Mouse (Mus musculus) stomach, postnatal 0 days (tissue): ENCODE results near the gene Uevld. TPM values are rescaled to one million over a fixed set of nuclear protein-coding genes. Genes with fewer than 3 reads are reported as not detected.
"Not testable (repeated sequence)": the region's sequence is repeated elsewhere in the genome, so short reads cannot be mapped to it uniquely, and the experiment has no call there.

ENCODE experiments used
- ATAC-seq: fragments of 200-750 bp; cut with Nextera tagmentation; 2 replicates; pipeline ENCODE4 v1.8.0; 2017; ENCODE audit not compliant: low FRiP score, low TSS enrichment
- DNase-seq: peaks from one replicate; pipeline ENCODE4 v3.0.0-alpha.2; 2016; ENCODE audit warnings: low spot score
- H3K27ac ChIP-seq: fragments of 300-500 bp; sonication (generic); replicated peaks from 2 replicates; pipeline ENCODE4 v1.5.1; 2014; ENCODE audit warnings: mild to moderate bottlenecking, control low read depth
- H3K27me3 ChIP-seq: fragments of 300-500 bp; sonication (generic); 2 replicates; pipeline ENCODE4 v1.6.1; 2014; ENCODE audit warnings: low read length; ENCODE audit not compliant: control insufficient read depth, insufficient read depth
- H3K36me3 ChIP-seq: fragments of 300-500 bp; sonication (generic); 2 replicates; pipeline ENCODE4 v1.6.1; 2014; ENCODE audit warnings: low read length, mixed read lengths; ENCODE audit not compliant: control insufficient read depth, insufficient read depth
- H3K4me1 ChIP-seq: fragments of 300-500 bp; sonication (generic); replicated peaks from 2 replicates; pipeline ENCODE4 v1.6.1; 2014; ENCODE audit warnings: antibody characterized with exemption; ENCODE audit not compliant: control insufficient read depth, insufficient read depth
- H3K4me2 ChIP-seq: fragments of 300-500 bp; sonication (generic); replicated peaks from 2 replicates; pipeline ENCODE4 v1.6.1; 2014; ENCODE audit warnings: low read depth, mild to moderate bottlenecking, control low read depth, moderate library complexity
- H3K4me3 ChIP-seq: fragments of 300-500 bp; sonication (generic); 2 replicates; pipeline ENCODE4 v1.5.1; 2014; ENCODE audit warnings: low read depth, low read length, control low read depth
- H3K9ac ChIP-seq: fragments of 300-500 bp; sonication (generic); 2 replicates; pipeline ENCODE4 v1.6.1; 2014; ENCODE audit warnings: mild to moderate bottlenecking, low read length, control low read depth, mixed read lengths
- H3K9me3 ChIP-seq: fragments of 300-500 bp; sonication (generic); 2 replicates; pipeline ENCODE4 v1.6.1; 2016; ENCODE audit warnings: low read length; ENCODE audit not compliant: control insufficient read depth
- CTCF ChIP-seq: IDR thresholded peaks from 2 replicates; pipeline ENCODE4 v1.5.1; 2016; ENCODE audit warnings: antibody characterized with exemption, low read depth, mild to moderate bottlenecking, moderate library complexity
- EP300 ChIP-seq: optimal IDR thresholded peaks from 2 replicates; pipeline ENCODE3; 2016; ENCODE audit warnings: antibody characterized with exemption
- WGBS: fragments of 180-500 bp; shearing (Covaris S2); extraction: QIAGEN DNeasy Blood & Tissue Kit; methylation state at CpG from one replicate; pipeline ENCODE4 v1.1.7; 2014; 5-methylcytosine and 5-hydroxymethylcytosine counted together
- polyA plus RNA-seq: library from polyadenylated mRNA; unstranded; fragments of >200 nt; fragmentation: Nextera tagmentation; extraction: Ambion mirVana; gene quantifications from 2 replicates; pipeline ENCODE4 v1.2.1, GENCODE M21; 2015

The Uevld gene
- polyA plus RNA-seq, 1 experiment from 2014 or later: 6.5 TPM

GRCm38 (mm10) chr7:46911250-46911649 lies 47.1 kb downstream of the Uevld start:
- Histone ChIP-seq H3K4me2 (no peak overlapping the region), H3K9me3 (no peaks in the 10 kb centered on the region), H3K4me1 (no peaks in the 10 kb centered on the region), H3K36me3 (peaks cover 16% of the 10 kb centered on the region), H3K4me3 (no peak overlapping the region), H3K9ac (no peak overlapping the region), H3K27me3 (no peaks in the 10 kb centered on the region), H3K27ac (no peak overlapping the region)
- no peak for ATAC-seq
- TF ChIP-seq CTCF: no peak
- TF ChIP-seq EP300: no peak
- no peak for DNase-seq
- 91% methylated on average over 3 of the region's 3 CpGs for WGBS

- H3K27me3 ChIP-seq: no peaks in the 10 kb centered on the region
- ATAC-seq (no peak), DNase-seq (no peak)
- H3K4me1 ChIP-seq: no peaks in the 10 kb centered on the region
- H3K4me2 ChIP-seq: no peak overlapping the region
- H3K27ac ChIP-seq: no peak overlapping the region
- H3K36me3 ChIP-seq: peaks cover 22% of the 10 kb centered on the region
- no peak overlapping the region for H3K4me3 ChIP-seq
- no peak for TF ChIP-seq CTCF
- 77% methylated on average over 3 of the region's 3 CpGs for WGBS
- H3K9ac ChIP-seq: no peak overlapping the region
- H3K9me3 ChIP-seq: no peaks in the 10 kb centered on the region
Observed at GRCm38 (mm10) chr7:46899343-46899742, 59.0 kb downstream of the Uevld start.

GRCm38 (mm10) chr7:46895511-46895910 lies 62.8 kb downstream of the Uevld start:
- Histone ChIP-seq H3K4me1 (no peaks in the 10 kb centered on the region), H3K27me3 (no peaks in the 10 kb centered on the region), H3K9ac (no peak overlapping the region), H3K27ac (no peak overlapping the region), H3K36me3 (peaks cover 22% of the 10 kb centered on the region), H3K4me2 (no peak overlapping the region), H3K9me3 (no peaks in the 10 kb centered on the region), H3K4me3 (no peak overlapping the region)
- TF ChIP-seq CTCF (no peak), EP300 (no peak)
- DNase-seq (no peak), ATAC-seq (no peak)
- WGBS: 89% methylated on average over 3 of the region's 3 CpGs

GRCm38 (mm10) chr7:46883304-46883703 lies 75.0 kb downstream of the Uevld start:
- ATAC-seq (no peak), DNase-seq (no peak)
- H3K4me3 ChIP-seq: no peak overlapping the region
- H3K4me2 ChIP-seq: no peak overlapping the region
- no peaks in the 10 kb centered on the region for H3K27me3 ChIP-seq
- peaks cover 9% of the 10 kb centered on the region; the same call in 1 of the 2 replicates for H3K36me3 ChIP-seq
- 78% methylated on average over 3 of the region's 3 CpGs for WGBS
- H3K9ac ChIP-seq: no peak overlapping the region
- H3K27ac ChIP-seq: no peak overlapping the region
- no peaks in the 10 kb centered on the region for H3K4me1 ChIP-seq
- no peak for TF ChIP-seq CTCF
- no peak for TF ChIP-seq EP300
- H3K9me3 ChIP-seq: no peaks in the 10 kb centered on the region

GRCm38 (mm10) chr7:46881941-46882340 lies 76.4 kb downstream of the Uevld start:
- H3K27ac ChIP-seq, DNase-seq, H3K4me1 ChIP-seq, H3K4me2 ChIP-seq, H3K4me3 ChIP-seq, H3K36me3 ChIP-seq, H3K9me3 ChIP-seq, H3K9ac ChIP-seq, H3K27me3 ChIP-seq, ATAC-seq: not testable (repeated sequence)
- WGBS: 72% methylated on average over 6 of the region's 8 CpGs

- TF ChIP-seq EP300 (no peak), CTCF (no peak)
- Histone ChIP-seq H3K9ac (no peak overlapping the region), H3K27ac (no peak overlapping the region), H3K4me2 (no peak overlapping the region), H3K4me3 (no peak overlapping the region), H3K9me3 (no peaks in the 10 kb centered on the region), H3K36me3 (no peaks in the 10 kb centered on the region), H3K4me1 (no peaks in the 10 kb centered on the region), H3K27me3 (no peaks in the 10 kb centered on the region)
- DNase-seq (no peak), ATAC-seq (no peak)
- 87% methylated on average over 2 of the region's 2 CpGs for WGBS
Observed at GRCm38 (mm10) chr7:46880992-46881391, 77.3 kb downstream of the Uevld start.
